Mouse (Mus musculus) embryonic facial prominence, embryonic 13.5 days (tissue): ENCODE data around the gene Acot1. TPM values are rescaled to one million over a fixed set of nuclear protein-coding genes. Genes with fewer than 3 reads are reported as not detected.
"Not testable (repeated sequence)": the region's sequence is repeated elsewhere in the genome, so short reads cannot be mapped to it uniquely, and the experiment has no call there.

Experiments used
- ATAC-seq: fragments of 200-750 bp; cut with Nextera tagmentation; 2 replicates; pipeline ENCODE4 v1.8.0; 2017; ENCODE audit warnings: low read depth; ENCODE audit not compliant: insufficient number of reproducible peaks, insufficient read depth, low FRiP score, low TSS enrichment
- H3K27ac ChIP-seq: fragments of 300-500 bp; sonication (generic); 2 replicates; pipeline ENCODE4 v1.5.1; 2015; ENCODE audit warnings: moderate library complexity, mild to moderate bottlenecking, inconsistent platforms
- H3K27me3 ChIP-seq: fragments of 300-500 bp; sonication (generic); 2 replicates; pipeline ENCODE4 v1.6.1; 2015; ENCODE audit warnings: mild to moderate bottlenecking, inconsistent platforms
- H3K36me3 ChIP-seq: fragments of 300-500 bp; sonication (generic); 2 replicates; pipeline ENCODE4 v1.6.1; 2015; ENCODE audit warnings: mild to moderate bottlenecking, inconsistent platforms
- H3K4me1 ChIP-seq: fragments of 300-500 bp; sonication (generic); 2 replicates; pipeline ENCODE4 v1.6.1; 2015; ENCODE audit warnings: inconsistent platforms
- H3K4me2 ChIP-seq: fragments of 300-500 bp; sonication (generic); 2 replicates; pipeline ENCODE4 v1.6.1; 2015; ENCODE audit warnings: moderate library complexity, mild to moderate bottlenecking, inconsistent platforms
- H3K4me3 ChIP-seq: fragments of 300-500 bp; sonication (generic); 2 replicates; pipeline ENCODE4 v1.5.1; 2015; ENCODE audit warnings: mild to moderate bottlenecking, inconsistent platforms
- H3K9ac ChIP-seq: fragments of 300-500 bp; sonication (generic); 2 replicates; pipeline ENCODE4 v1.6.1; 2015; ENCODE audit warnings: mild to moderate bottlenecking, inconsistent platforms
- H3K9me3 ChIP-seq: fragments of 300-500 bp; sonication (generic); 2 replicates; pipeline ENCODE4 v1.6.1; 2016; ENCODE audit warnings: inconsistent platforms
- WGBS: fragments of 180-500 bp; shearing (Covaris S2); methylation state at CpG from one replicate; pipeline ENCODE4 v1.1.7; 2015; ENCODE audit warnings: mixed read lengths; 5-methylcytosine and 5-hydroxymethylcytosine counted together
- polyA plus RNA-seq: library from polyadenylated mRNA; unstranded; fragments of >200 nt; fragmentation: Nextera tagmentation; extraction: Ambion mirVana; gene quantifications from 2 replicates; pipeline ENCODE4 v1.2.1, GENCODE M21; 2015

Gene Acot1
- 44.9 and 45.4 TPM in 2 replicates for polyA plus RNA-seq

GRCm38 (mm10) chr12:84009171-84009965 lies at the start of gene Acot1:
Gene Acot1, plus strand, starts transcription at chr12:84009490.
- not testable (repeated sequence) for H3K36me3 ChIP-seq, H3K27me3 ChIP-seq, H3K9me3 ChIP-seq
- Histone ChIP-seq H3K9ac (peak within 1 kb of the TSS; percentile 72), H3K4me3 (peak within 1 kb of the TSS; percentile 51), H3K4me2 (peak within 1 kb of the TSS; percentile 60), H3K4me1 (peaks cover 23% of the 10 kb centered on the region), H3K27ac (peak within 1 kb of the TSS; percentile 64)
- 1% methylated on average over 54 of the region's 70 CpGs for WGBS
- ATAC-seq: peak; percentile 87

DNA sequence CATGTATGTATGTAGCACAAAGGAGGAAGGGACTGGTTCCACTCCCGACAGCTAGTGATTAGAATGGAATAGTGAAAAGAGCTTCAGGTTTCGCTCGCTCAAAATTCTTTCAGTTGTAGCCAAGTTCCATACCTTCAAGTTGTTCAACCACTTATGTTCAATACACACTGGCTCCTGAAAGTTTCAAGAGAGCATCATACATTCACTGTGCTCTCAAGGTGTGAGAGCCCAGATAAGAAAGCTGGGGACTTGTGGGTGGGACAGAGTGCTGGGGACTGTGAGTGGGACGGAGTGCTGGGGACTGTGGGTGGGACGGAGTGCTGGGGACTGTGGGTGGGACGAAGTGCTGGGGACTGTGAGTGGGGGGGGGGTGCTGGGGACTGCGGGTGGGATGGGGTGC lies 44.1 kb upstream of the Acot1 start:
- no peak overlapping the region for H3K27ac ChIP-seq
- H3K27me3 ChIP-seq: no peaks in the 10 kb centered on the region
- H3K4me2 ChIP-seq: no peak overlapping the region
- no peaks in the 10 kb centered on the region for H3K4me1 ChIP-seq
- 81% methylated on average over 7 of the region's 7 CpGs for WGBS
- no peaks in the 10 kb centered on the region for H3K36me3 ChIP-seq
- ATAC-seq: no peak
- no peaks in the 10 kb centered on the region for H3K9me3 ChIP-seq
- H3K4me3 ChIP-seq: no peak overlapping the region
- no peak overlapping the region for H3K9ac ChIP-seq

GRCm38 (mm10) chr12:83972117-83972516 lies 37.2 kb upstream of the Acot1 start:
- H3K4me2 ChIP-seq: no peak overlapping the region
- H3K4me3 ChIP-seq: no peak overlapping the region
- H3K27ac ChIP-seq: no peak overlapping the region
- H3K9ac ChIP-seq: no peak overlapping the region
- H3K27me3 ChIP-seq: no peaks in the 10 kb centered on the region
- H3K36me3 ChIP-seq: no peaks in the 10 kb centered on the region
- WGBS: 82% methylated on average over 2 of the region's 2 CpGs
- 0 out of 2 replicates have a peak, but pooled peaks cover 6% of the 10 kb centered on the region for H3K9me3 ChIP-seq
- H3K4me1 ChIP-seq: no peaks in the 10 kb centered on the region
- ATAC-seq: no peak

GRCm38 (mm10) chr12:83978862-83979261 lies 30.4 kb upstream of the Acot1 start:
- no peak for ATAC-seq
- H3K9me3 ChIP-seq: 0 out of 2 replicates have a peak, but pooled peaks cover 6% of the 10 kb centered on the region
- H3K4me1 ChIP-seq: no peaks in the 10 kb centered on the region
- H3K4me2 ChIP-seq: no peak overlapping the region
- no peak overlapping the region for H3K4me3 ChIP-seq
- no peaks in the 10 kb centered on the region for H3K27me3 ChIP-seq
- H3K27ac ChIP-seq: no peak overlapping the region
- no peak overlapping the region for H3K9ac ChIP-seq
- H3K36me3 ChIP-seq: no peaks in the 10 kb centered on the region
- 90% methylated on average over 6 of the region's 6 CpGs for WGBS

GRCm38 (mm10) chr12:83981615-83982014 lies 27.7 kb upstream of the Acot1 start:
- Histone ChIP-seq H3K4me2 (no peak overlapping the region), H3K36me3 (no peaks in the 10 kb centered on the region)
- WGBS: 86% methylated on average over 4 of the region's 4 CpGs

GRCm38 (mm10) chr12:83984752-83985151 lies 24.5 kb upstream of the Acot1 start, which contains the start of gene Heatr4:
Gene Heatr4, minus strand, starts transcription at chr12:83984852.
- 70% methylated on average over 4 of the region's 4 CpGs for WGBS
- 0 out of 2 replicates have a peak, but pooled peaks cover 6% of the 10 kb centered on the region for H3K4me1 ChIP-seq
- H3K27me3 ChIP-seq: no peaks in the 10 kb centered on the region
- no peak within 1 kb of the TSS for H3K9ac ChIP-seq
- ATAC-seq: no peak
- no peak within 1 kb of the TSS for H3K4me2 ChIP-seq
- no peaks in the 10 kb centered on the region for H3K36me3 ChIP-seq
- no peaks in the 10 kb centered on the region for H3K9me3 ChIP-seq
- no peak within 1 kb of the TSS for H3K4me3 ChIP-seq
- H3K27ac ChIP-seq: no peak within 1 kb of the TSS

More at GRCm38 (mm10) chr12:83981615-83982014, 27.7 kb upstream of the Acot1 start:
- ATAC-seq: no peak
- Histone ChIP-seq H3K9me3 (no peaks in the 10 kb centered on the region), H3K27ac (no peak overlapping the region), H3K27me3 (no peaks in the 10 kb centered on the region), H3K9ac (no peak overlapping the region), H3K4me1 (no peaks in the 10 kb centered on the region), H3K4me3 (no peak overlapping the region)

DNA sequence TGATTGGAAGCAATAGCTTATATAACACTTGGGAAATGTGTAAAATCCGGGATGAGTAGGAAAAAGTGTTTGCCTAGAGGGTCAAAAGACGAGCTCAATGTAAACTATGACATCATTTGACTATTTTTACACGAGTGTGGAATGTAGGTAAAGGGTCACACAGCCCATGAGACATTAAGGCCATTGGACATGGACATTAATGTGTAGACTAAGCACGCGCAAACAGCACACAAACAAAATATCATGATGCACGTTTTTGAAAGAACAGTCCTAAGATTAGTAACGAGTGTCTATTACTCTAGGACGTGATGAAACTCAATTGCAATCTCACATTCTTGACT lies 22.1 kb upstream of the Acot1 start:
- peak overlapping the region; percentile 67 for H3K4me3 ChIP-seq
- ATAC-seq: no peak
- WGBS: 26% methylated on average over 8 of the region's 8 CpGs
- H3K9me3 ChIP-seq: no peaks in the 10 kb centered on the region
- H3K9ac ChIP-seq: peak overlapping the region; percentile 84
- H3K4me1 ChIP-seq: 0 out of 2 replicates have a peak, but pooled peaks cover 6% of the 10 kb centered on the region
- no peaks in the 10 kb centered on the region for H3K27me3 ChIP-seq
- peak overlapping the region; percentile 94 for H3K27ac ChIP-seq
- H3K4me2 ChIP-seq: peak overlapping the region; percentile 57
- no peaks in the 10 kb centered on the region for H3K36me3 ChIP-seq

GRCm38 (mm10) chr12:83987583-83988441 lies 21.5 kb upstream of the Acot1 start, which contains the start of gene Acot2:
Gene Acot2, plus strand, starts transcription at chr12:83987861.
- Histone ChIP-seq H3K36me3 (no peaks in the 10 kb centered on the region), H3K4me2 (peak within 1 kb of the TSS; percentile 57), H3K9ac (peak within 1 kb of the TSS; percentile 84), H3K27ac (peak within 1 kb of the TSS; percentile 94), H3K4me1 (0 out of 2 replicates have a peak, but pooled peaks cover 6% of the 10 kb centered on the region), H3K4me3 (peak within 1 kb of the TSS; percentile 67), H3K27me3 (no peaks in the 10 kb centered on the region), H3K9me3 (no peaks in the 10 kb centered on the region)
- peak; percentile 77 for ATAC-seq
- WGBS: under 1% methylated on average over 80 of the region's 80 CpGs

DNA sequence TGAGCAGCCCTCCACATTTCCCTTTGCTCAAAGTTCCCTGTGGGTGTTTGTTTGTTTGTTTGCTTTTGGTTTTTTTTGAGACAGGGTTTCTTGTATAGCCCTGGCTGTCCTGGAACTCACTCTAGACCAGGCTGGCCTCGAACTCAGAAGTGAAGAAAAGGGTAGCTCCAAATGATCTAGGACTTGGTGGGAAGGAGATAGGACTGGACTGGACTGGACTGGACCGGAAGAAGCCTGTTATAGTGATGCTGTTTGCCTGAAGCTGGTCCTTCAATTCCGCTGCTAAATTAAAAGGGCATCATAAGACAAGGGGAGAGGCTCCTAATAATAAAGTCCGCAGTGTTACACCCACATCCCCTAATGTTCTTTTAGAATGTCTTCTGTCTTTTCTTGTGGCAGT lies 20.8 kb upstream of the Acot1 start:
- WGBS: 67% methylated on average over 4 of the region's 4 CpGs
- Histone ChIP-seq H3K4me3 (peak overlapping the region; percentile 67), H3K36me3 (peaks cover 4% of the 10 kb centered on the region; the same call in 1 of the 2 replicates), H3K27me3 (no peaks in the 10 kb centered on the region), H3K4me1 (0 out of 2 replicates have a peak, but pooled peaks cover 6% of the 10 kb centered on the region), H3K4me2 (peak overlapping the region; percentile 57), H3K9ac (peak overlapping the region; percentile 84), H3K27ac (peak overlapping the region; percentile 94), H3K9me3 (no peaks in the 10 kb centered on the region)
- no peak for ATAC-seq

- ATAC-seq: no peak
- WGBS: 87% methylated on average over 4 of the region's 4 CpGs
Measured at GRCm38 (mm10) chr12:83989378-83989777, 19.9 kb upstream of the Acot1 start.

GRCm38 (mm10) chr12:83997221-83997620 lies 12.1 kb upstream of the Acot1 start:
- Histone ChIP-seq H3K4me2 (no peak overlapping the region), H3K9ac (no peak overlapping the region), H3K27ac (no peak overlapping the region), H3K36me3 (peaks cover 9% of the 10 kb centered on the region), H3K27me3 (no peaks in the 10 kb centered on the region), H3K4me1 (no peaks in the 10 kb centered on the region), H3K9me3 (peaks cover 5% of the 10 kb centered on the region; the same call in 1 of the 2 replicates), H3K4me3 (no peak overlapping the region)
- WGBS: 77% methylated on average over 2 of the region's 2 CpGs
- ATAC-seq: no peak

More at GRCm38 (mm10) chr12:83989378-83989777, 19.9 kb upstream of the Acot1 start:
- Histone ChIP-seq H3K27ac (no peak overlapping the region), H3K4me3 (no peak overlapping the region), H3K27me3 (no peaks in the 10 kb centered on the region), H3K9ac (no peak overlapping the region), H3K4me2 (no peak overlapping the region), H3K36me3 (peaks cover 7% of the 10 kb centered on the region), H3K9me3 (no peaks in the 10 kb centered on the region), H3K4me1 (0 out of 2 replicates have a peak, but pooled peaks cover 6% of the 10 kb centered on the region)
